Mouse (Mus musculus): ENCODE measurements around the gene Myh11.
"Not testable (repeated sequence)": the region's sequence is repeated elsewhere in the genome, so short reads cannot be mapped to it uniquely, and the experiment has no call there.

Gene Myh11

GRCm38 (mm10) chr16:14162988-14163416 lies 128.2 kb downstream of the Myh11 start, which contains the start of the genes Nde1 and Marf1:
Gene Nde1 (plus strand): TSS chr16:14163275.
Gene Marf1 (minus strand): TSS chr16:14163351.
- peak; percentile 87 to 90 for DNase-seq

- DNase-seq: no peak
Measured at GRCm38 (mm10) chr16:14160941-14161340, 130.2 kb downstream of the Myh11 start.

DNA sequence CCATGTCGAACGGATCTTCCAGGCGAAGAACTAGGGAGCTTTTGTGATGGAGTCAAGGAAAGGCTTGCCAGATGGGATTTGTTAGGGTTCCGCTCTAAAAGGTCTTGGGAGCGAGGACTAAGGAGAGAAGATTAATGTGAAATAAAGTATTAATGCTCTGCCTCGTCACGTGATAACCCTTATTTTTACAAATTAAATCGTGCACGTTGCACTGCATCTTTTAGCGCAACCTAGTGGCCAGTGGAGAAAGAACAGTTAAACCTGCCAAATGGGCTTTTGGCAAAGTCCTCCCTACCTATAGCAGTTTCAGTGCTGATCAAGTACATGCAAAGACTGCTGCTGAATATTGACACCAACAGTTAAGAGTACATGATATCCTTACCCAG lies 131.4 kb downstream of the Myh11 start:
- peak in 1 of 2 experiments; percentile 69 for DNase-seq

GRCm38 (mm10) chr16:14158936-14159745 lies 132.0 kb downstream of the Myh11 start:
- DNase-seq: peak; percentile 99

DNA sequence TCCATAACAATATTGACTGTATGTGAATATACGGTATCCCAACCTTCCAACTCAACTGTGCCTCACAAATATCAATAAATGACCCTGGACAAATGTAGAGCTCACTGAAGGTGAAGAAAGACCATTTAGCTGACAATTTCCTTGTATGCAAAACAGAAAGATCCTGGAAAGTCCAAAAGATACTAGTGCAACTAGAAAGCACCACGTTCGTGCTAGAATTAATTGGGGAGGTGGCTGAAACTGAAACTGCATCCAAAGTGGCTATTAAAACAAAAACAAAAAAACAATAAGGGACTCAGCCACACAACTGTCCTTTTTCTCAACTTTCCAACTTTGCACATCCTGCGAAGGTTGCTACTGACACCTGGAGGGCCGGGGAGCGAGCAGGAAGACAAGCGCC lies 132.6 kb downstream of the Myh11 start:
- no peak for DNase-seq

DNA sequence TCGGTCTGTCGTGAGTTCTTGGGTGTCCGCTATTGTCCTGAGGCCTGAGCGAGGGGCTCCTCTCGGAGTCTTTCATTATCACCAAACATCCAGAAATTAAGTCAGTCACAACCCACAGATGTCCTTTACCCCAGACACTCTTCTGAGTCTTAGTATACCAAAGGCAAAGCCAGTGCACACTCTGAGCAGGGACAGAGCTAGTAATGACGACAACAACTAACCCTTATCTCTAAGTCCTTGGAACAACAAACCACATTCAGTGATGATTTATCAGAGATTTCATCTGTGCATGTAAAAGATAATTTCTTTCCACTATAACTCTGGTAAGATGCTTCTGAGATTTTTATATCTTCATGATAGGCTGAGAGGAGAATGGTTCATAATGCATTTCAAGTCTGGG lies 134.9 kb downstream of the Myh11 start:
- no peak for DNase-seq

DNA sequence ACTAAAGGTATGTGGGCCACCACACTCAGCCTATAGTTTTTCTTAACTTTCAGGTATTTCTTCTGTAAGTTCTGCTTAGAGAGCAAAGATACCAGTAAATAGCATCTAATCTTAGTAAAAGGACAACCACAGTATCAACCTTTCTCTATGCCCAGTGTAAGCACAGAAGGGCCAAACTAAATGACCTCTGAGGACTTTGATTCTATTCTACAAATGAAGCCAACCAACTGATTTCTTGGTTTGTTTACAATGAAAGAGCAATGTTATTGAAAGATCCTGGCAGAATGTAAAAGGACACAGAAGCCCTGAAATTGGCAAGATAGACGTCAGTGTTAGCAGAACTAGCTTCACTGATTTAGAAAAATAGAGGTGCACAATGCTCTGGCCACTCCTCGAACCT lies 135.5 kb downstream of the Myh11 start:
- not testable (repeated sequence) for DNase-seq

DNA sequence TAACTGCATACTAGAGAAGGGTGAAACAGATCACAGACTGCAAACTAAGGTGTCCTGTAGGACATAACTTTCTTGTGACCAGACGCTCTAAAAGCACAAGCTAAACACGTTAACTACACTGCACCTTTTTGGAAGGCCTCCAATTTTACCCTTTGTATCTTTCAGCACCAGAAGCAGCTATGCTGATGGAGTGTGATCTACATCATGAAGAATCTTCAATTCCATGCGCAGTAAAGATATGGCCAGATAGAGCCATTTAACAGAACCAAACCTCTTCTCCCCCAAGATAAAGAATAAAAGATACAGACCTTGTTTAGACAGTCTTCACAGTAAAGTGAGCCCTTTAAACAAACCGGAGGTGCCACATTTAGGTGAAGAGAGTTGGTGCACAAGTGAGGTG lies 139.5 kb downstream of the Myh11 start:
- DNase-seq: no peak

GRCm38 (mm10) chr16:14147712-14148111 lies 143.5 kb downstream of the Myh11 start:
- DNase-seq: no peak
